ENCODE assay signal across 2 mouse cellular contexts in the genomic region with DNA sequence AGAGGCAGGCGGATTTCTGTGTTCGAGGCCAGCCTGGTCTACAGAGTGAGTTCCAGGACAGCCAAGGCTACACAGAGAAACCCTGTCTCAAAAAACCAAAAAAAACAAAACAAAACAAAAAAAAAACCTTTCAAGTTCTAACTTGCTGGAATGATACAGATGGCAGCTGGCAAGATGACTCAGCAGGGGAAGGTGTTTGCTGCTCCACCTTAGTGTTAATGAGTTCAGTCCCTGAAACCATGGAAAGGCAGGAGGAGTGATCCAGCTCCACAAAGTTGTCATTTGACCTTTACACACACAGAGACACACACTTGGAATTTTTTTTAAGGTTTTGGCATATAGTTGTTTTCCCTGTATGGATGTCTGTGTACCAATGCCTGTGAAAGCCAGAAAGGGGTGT.
TF ChIP-seq lines count a peak whose summit lies in the region.

No protein-coding gene starts in this region.

TF ChIP-seq in CH12.LX, 34 proteins besides CTCF, POLR2A, EP300 and RAD21:
- TF ChIP-seq POLR2AphosphoS2 (IDR thresholded peaks at IDR 0.05; ENCODE audit: low read depth, low read length) = peak; percentile 35; the same call in 1 of the 2 replicates

TF ChIP-seq in ES-E14, 5 proteins besides CTCF, POLR2A, EP300 and RAD21:
- peak; percentile 64 for TF ChIP-seq MAFK (IDR thresholded peaks at IDR 0.05; ENCODE audit: insufficient read depth, low read depth, low read length)
